Mouse (Mus musculus) CD4-positive, CD25-positive, alpha-beta regulatory T cell, adult 9 weeks (primary cell): ENCODE results near the gene Adgrf4. TPM values are rescaled to one million over a fixed set of nuclear protein-coding genes. Genes with fewer than 3 reads are reported as not detected.

ENCODE experiments used
- polyA plus RNA-seq: library from polyadenylated mRNA; unstranded; fragments of 100-300 nt; shearing (Covaris generic); gene quantifications from one replicate; pipeline ENCODE4 v1.2.1, GENCODE M21; 2017

The Adgrf4 gene
- not detected for polyA plus RNA-seq

GRCm38 (mm10) chr17:42692136-42692535 is at the start of gene Adgrf4:
Gene Adgrf4 (minus strand): TSS chr17:42692284.

GRCm38 (mm10) chr17:42741801-42742217 is 49.7 kb upstream of the Adgrf4 start, which contains the start of gene Adgrf2:
Gene Adgrf2 (minus strand): TSS chr17:42742179.

GRCm38 (mm10) chr17:42611295-42611694 is 80.8 kb downstream of the Adgrf4 start, which contains the start of gene Opn5:
Gene Opn5 (minus strand): TSS chr17:42611395.

Other genes starting within 250 kb of the Adgrf4 start
- not detected for gene Opn5, start 80.9 kb downstream of the Adgrf4 start, polyA plus RNA-seq
- gene Adgrf2, start 49.9 kb upstream of the Adgrf4 start, polyA plus RNA-seq, result not detected
- 6.9 TPM for gene Cd2ap, start 184.4 kb upstream of the Adgrf4 start, polyA plus RNA-seq